Mouse (Mus musculus) mouse embryonic stem cell (cell line): ENCODE measurements around the gene Babam2.

Experiments used
- in situ Hi-C, 2 experiments: fragments of 300-500 bp; cut with MboI; formaldehyde crosslinking; loops; 1 replicate in 1 of 2; 3 replicates in 1 of 2; pipeline ENCODE4 v1.14.3; 2019 to 2020; ENCODE audit warnings: low sequenced_read_pairs in 2 of 2, low pct_unique_long_range_greater_than_20kb in 1 of 2, mixed read lengths in 1 of 2; ENCODE audit not compliant: unreplicated experiment in 1 of 2

Gene Babam2

GRCm38 (mm10) chr5:32036896-32037295 is 339.4 kb downstream of the Babam2 start:
- in situ Hi-C loops = no loop called here

DNA sequence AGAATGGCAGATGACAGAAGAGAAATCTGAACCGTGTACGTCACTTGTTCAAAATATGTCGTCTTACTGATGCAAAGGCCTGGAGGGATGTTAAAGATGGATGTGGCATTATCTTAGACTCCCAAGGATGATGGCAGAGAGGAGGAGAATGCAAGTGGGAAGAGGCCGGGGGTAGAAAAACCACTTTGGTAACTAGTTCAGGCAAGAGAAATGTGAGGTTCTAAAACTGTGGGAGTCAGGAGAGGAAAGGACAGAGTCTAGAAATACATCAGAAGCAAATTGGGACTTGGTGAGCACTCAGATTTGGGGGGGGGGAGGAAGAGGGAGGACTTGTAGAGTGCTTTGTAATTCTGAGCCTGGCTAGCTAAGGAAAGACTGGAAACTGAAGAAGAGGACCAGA is 340.1 kb downstream of the Babam2 start:
- in situ Hi-C loops = no loop called here

GRCm38 (mm10) chr5:32038994-32039393 is 341.5 kb downstream of the Babam2 start:
- in situ Hi-C loops = no loop called here

DNA sequence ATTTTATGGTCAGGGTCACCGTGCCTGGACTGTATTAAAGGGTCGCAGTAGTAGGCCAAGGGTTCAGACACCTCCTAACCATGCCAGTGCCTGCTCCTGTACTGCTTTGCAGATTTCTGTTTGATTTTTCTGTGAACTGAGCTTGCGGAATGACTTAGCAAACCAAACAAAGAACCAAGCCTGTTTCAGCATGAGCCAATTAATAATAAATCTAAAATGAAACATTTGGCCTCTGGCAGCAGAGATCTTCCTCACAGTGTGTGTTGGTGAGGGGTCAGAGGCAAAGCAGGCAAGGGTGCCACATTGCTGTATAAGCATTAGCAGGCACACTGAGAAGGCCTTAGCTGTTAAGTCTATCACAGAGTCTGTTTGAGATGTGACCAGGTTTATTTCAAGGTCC is 342.0 kb downstream of the Babam2 start:
- in situ Hi-C loops = no loop called here

- in situ Hi-C loops = no loop called here
These were observed 345.7 kb downstream of the Babam2 start for GRCm38 (mm10) chr5:32043153-32043552.

- in situ Hi-C loops = no loop called here
These were observed 346.5 kb downstream of the Babam2 start for GRCm38 (mm10) chr5:32043996-32044395.

DNA sequence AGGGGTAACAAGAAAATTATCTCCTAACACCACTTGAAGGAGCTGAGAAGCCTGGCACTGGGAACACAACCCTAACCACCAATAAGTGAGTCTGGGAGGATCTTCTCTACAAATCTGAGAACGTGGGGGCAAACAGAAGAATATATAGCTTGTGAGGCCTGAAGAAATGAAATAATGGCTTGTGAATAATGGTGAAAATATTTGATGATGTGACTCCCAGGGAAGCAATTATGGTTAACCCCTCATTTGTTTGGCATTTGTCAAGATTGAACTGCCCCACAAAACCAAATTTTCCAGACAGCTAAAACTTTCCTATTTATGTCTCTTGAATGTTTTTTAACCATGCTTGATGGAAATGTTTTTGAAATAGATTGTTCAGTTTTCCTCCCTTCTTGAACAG is 354.4 kb downstream of the Babam2 start:
- in situ Hi-C loops = no loop called here

DNA sequence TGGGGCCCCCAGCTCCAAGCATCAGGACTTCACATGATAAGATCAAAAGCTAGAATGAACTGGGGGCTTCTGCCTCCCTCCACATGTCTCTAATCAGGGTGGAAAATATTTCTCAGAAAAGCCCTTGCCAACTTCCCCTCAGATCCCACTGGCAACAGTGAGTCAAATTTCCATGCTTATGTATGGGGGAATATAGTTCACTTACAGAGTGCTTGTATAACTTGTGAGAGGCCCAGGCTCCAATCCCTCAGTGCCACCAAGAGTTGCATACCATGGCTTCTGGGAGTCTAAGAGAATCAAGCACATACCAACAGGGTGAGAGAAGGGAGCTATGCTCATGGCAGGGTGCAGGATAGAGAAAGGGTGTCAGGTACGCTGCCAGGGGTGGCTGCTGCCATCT is 355.0 kb downstream of the Babam2 start:
- in situ Hi-C loops = no loop called here

DNA sequence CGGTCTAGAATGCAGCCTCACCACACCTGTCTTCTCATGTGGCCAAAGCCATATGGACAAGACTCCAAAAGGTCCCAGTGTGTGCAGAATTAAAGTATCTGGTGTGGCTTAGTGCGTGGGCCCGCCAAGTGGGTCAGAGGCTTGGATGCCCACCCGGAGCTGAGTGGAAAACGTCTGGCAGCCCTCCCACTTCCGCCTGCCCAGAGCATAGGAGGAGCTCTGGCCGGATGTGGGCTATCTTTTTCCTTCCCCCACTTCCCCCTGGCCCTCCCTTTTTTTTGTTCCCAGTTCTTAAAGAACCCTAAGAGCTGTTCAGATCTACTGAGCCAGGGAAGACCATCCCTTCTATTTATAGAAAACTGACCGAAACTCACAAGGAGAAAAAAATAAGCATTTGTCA is 356.0 kb downstream of the Babam2 start:
- in situ Hi-C loops = no loop called here

DNA sequence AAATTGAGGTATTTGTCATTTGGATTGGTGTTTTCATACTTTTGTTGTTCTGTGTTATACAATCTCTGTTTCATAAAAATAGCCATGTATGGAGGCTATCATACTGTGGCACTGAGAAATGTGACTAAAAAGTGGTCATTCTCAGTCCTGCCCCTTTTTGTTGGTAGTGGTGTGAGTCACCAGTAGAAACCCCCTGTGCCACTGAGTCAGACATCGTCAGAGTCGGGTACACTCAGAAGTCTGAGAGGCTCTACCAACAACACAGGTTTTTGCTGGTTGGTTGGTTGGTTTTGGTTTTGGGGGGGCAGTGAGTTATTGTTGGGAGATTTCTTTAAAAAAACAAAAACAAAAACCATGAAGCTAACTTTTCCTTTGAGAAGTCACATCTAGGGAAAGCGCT is 358.2 kb downstream of the Babam2 start:
- in situ Hi-C loops = no loop called here

DNA sequence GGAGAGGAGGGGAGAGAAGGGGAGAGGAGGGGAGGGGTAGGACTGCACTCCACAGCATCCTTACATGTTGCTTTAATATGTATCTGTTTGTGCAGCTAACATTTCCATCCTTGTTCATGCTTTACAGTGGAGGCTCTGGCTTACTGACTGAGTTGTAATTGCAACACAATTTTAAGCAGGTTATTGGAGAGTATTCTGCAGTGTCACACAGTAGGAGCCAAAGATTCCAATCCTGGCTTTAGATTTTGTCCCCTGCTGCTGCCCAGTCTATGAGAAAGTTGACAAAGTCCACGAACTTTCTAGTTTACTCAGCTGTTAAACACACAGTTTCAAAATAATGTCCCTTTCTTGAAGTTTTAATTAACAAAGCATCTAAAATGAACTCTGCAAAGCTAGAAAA is 358.6 kb downstream of the Babam2 start:
- in situ Hi-C loops = no loop called here

- in situ Hi-C loops = no loop called here
These were observed 361.2 kb downstream of the Babam2 start for GRCm38 (mm10) chr5:32058481-32059253.

GRCm38 (mm10) chr5:32059254-32059796 is 361.8 kb downstream of the Babam2 start:
- in situ Hi-C loops = no loop called here

DNA sequence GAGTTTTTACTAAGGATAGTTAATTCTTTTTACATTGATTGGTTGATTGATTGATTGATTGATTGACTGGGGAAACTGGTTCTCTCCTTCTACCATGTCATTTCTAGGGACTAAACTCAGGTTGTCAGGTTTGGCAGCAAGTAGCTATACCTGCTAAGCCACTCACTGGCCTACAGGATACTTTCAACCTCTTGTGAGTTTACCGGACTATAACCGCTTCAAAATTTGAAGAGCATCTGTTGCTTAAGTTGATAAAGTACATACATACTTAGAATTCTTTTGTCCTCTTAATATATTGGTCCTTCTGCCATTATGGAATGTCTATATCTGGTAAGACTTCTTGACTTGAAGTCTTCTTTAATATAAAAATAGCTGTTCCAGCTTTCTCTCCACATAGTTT is 363.0 kb downstream of the Babam2 start:
- in situ Hi-C loops = no loop called here

DNA sequence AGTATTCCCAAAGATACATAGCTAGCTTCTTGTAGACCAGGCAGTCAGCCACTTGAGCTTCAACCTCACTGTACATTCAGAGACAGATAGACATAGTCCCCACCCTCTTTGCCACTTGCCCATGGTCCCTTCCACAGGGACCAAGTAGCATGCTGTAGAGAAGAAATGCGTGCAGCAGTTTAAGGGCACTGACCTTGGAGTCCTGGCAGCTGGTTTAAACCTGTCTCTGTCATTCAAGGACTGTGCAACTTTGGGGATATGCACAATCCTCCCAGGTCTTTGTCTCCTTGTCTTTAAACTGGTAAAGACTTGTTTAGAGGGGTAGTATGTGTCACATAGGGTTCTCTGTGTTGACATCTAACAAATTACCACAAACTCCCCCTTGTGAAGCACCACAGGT is 364.4 kb downstream of the Babam2 start:
- in situ Hi-C loops = no loop called here

- in situ Hi-C loops = no loop called here
These were observed 367.0 kb downstream of the Babam2 start for GRCm38 (mm10) chr5:32064341-32065105.

GRCm38 (mm10) chr5:32066015-32066734 is 368.7 kb downstream of the Babam2 start:
- in situ Hi-C loops = no loop called here

DNA sequence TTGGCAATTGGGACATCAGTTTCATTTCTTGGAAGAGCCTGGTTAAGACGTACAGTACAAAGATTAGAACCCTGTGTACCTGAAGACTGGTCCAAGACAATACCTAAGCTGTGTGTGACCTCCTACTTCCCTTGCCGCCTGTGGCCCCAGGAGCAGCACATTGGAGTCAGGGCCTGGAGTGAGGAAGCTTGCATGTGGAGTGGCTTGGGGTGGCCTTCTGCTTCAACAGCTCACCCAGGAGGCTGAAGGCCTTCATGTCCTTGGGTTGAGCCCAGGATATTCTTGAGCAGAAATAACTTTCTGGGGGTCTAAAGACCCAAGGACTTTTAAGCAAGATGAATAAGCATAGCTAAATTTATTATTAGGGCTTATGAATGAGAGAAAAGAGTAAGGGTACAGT is 369.4 kb downstream of the Babam2 start:
- in situ Hi-C loops = no loop called here

- in situ Hi-C loops = no loop called here
These were observed 371.1 kb downstream of the Babam2 start for GRCm38 (mm10) chr5:32068616-32069015.
